Mouse (Mus musculus) lung, postnatal 0 days (tissue): Measurements from ENCODE around the gene Sdccag8. TPM values are rescaled to one million over a fixed set of nuclear protein-coding genes. Genes with fewer than 3 reads are reported as not detected.

Source experiments
- ATAC-seq: fragments of 200-750 bp; cut with Nextera tagmentation; 2 replicates; pipeline ENCODE4 v1.8.0; 2017; ENCODE audit warnings: moderate library complexity
- DNase-seq: peaks from one replicate; pipeline ENCODE4 v3.0.0-alpha.2; 2016; ENCODE audit warnings: low spot score
- H3K27ac ChIP-seq: fragments of 300-500 bp; sonication (generic); 2 replicates; pipeline ENCODE4 v1.5.1; 2014; ENCODE audit warnings: antibody characterized with exemption, mild to moderate bottlenecking, low read length, mixed read lengths
- H3K27me3 ChIP-seq: fragments of 300-500 bp; sonication (generic); replicated peaks from 2 replicates; pipeline ENCODE4 v1.6.1; 2014; ENCODE audit warnings: low read length, mixed read lengths; ENCODE audit not compliant: insufficient read depth
- H3K36me3 ChIP-seq: fragments of 300-500 bp; sonication (generic); 2 replicates; pipeline ENCODE4 v1.6.1; 2014; ENCODE audit warnings: low read length, mixed read lengths; ENCODE audit not compliant: insufficient read depth
- H3K4me1 ChIP-seq: fragments of 300-500 bp; sonication (generic); 2 replicates; pipeline ENCODE4 v1.6.1; 2014; ENCODE audit warnings: antibody characterized with exemption, low read depth, low read length, mixed read lengths; ENCODE audit not compliant: insufficient read depth
- H3K4me2 ChIP-seq: fragments of 300-500 bp; sonication (generic); replicated peaks from 2 replicates; pipeline ENCODE4 v1.6.1; 2014; ENCODE audit warnings: low read depth, mild to moderate bottlenecking, low read length, moderate library complexity, mixed read lengths
- H3K4me3 ChIP-seq: fragments of 300-500 bp; sonication (generic); 2 replicates; pipeline ENCODE4 v1.5.1; 2014; ENCODE audit warnings: low read depth, low read length
- H3K9ac ChIP-seq: fragments of 300-500 bp; sonication (generic); replicated peaks from 2 replicates; pipeline ENCODE4 v1.6.1; 2014; ENCODE audit warnings: low read depth, mild to moderate bottlenecking
- H3K9me3 ChIP-seq: fragments of 300-500 bp; sonication (generic); 2 replicates; pipeline ENCODE4 v1.6.1; 2016; ENCODE audit warnings: low read length, mixed read lengths
- CTCF ChIP-seq: IDR thresholded peaks from 2 replicates; pipeline ENCODE4 v1.5.1; 2016; ENCODE audit warnings: antibody characterized with exemption, mild to moderate bottlenecking
- EP300 ChIP-seq: IDR thresholded peaks from 2 replicates; pipeline ENCODE4 v1.6.1; 2016; ENCODE audit warnings: antibody characterized with exemption, mild to moderate bottlenecking, control low read depth
- WGBS: fragments of 180-500 bp; shearing (Covaris S2); extraction: QIAGEN DNeasy Blood & Tissue Kit; methylation state at CpG from one replicate; pipeline ENCODE4 v1.1.7; 2014; 5-methylcytosine and 5-hydroxymethylcytosine counted together
- polyA plus RNA-seq: library from polyadenylated mRNA; unstranded; fragments of >200 nt; fragmentation: Nextera tagmentation; extraction: Ambion mirVana; gene quantifications from 2 replicates; pipeline ENCODE4 v1.2.1, GENCODE M21; 2015

Gene Sdccag8
- polyA plus RNA-seq, 1 experiment from 2014 or later: 14.5 TPM

- no peaks in the 10 kb centered on the region for H3K36me3 ChIP-seq
- H3K27ac ChIP-seq: peak overlapping the region; percentile 48; the same call in 1 of the 2 replicates
- H3K9ac ChIP-seq: no peak overlapping the region
- no peaks in the 10 kb centered on the region for H3K4me1 ChIP-seq
- 59% methylated on average over 11 of the region's 11 CpGs for WGBS
- H3K4me2 ChIP-seq: no peak overlapping the region
- ATAC-seq (peak; percentile 83), DNase-seq (peak; percentile 82)
- H3K9me3 ChIP-seq: no peaks in the 10 kb centered on the region
- TF ChIP-seq CTCF: no peak
- peak; percentile 79 for TF ChIP-seq EP300
- no peaks in the 10 kb centered on the region for H3K27me3 ChIP-seq
- no peak overlapping the region for H3K4me3 ChIP-seq
Observed at GRCm38 (mm10) chr1:176826186-176826585, 11.7 kb downstream of the Sdccag8 start.

DNA sequence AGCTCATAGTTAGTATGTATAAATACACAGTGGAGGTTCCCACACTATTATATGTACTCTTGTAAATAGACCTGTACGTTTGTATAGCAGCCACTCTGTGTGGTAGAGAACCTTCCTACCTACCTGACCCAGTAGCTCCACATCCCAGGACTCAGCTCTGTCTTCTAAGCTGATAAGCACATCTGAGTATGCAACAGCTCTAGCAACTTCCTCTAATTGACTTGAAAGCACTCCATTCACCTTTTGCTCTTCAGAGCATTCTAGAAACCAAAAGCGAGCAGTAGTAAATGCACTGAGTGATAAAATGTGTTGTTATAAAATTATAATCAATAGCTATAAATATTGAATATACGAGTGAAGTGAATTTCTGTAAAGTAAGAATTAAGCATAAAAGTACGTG lies 12.5 kb downstream of the Sdccag8 start:
- ATAC-seq: no peak
- H3K4me2 ChIP-seq: no peak overlapping the region
- no peaks in the 10 kb centered on the region for H3K9me3 ChIP-seq
- DNase-seq: no peak
- no peaks in the 10 kb centered on the region for H3K27me3 ChIP-seq
- TF ChIP-seq CTCF (no peak), EP300 (no peak)
- no peak overlapping the region for H3K9ac ChIP-seq
- no peaks in the 10 kb centered on the region for H3K4me1 ChIP-seq
- 83% methylated on average over 4 of the region's 4 CpGs for WGBS
- no peaks in the 10 kb centered on the region for H3K36me3 ChIP-seq
- H3K4me3 ChIP-seq: no peak overlapping the region
- H3K27ac ChIP-seq: no peak overlapping the region

DNA sequence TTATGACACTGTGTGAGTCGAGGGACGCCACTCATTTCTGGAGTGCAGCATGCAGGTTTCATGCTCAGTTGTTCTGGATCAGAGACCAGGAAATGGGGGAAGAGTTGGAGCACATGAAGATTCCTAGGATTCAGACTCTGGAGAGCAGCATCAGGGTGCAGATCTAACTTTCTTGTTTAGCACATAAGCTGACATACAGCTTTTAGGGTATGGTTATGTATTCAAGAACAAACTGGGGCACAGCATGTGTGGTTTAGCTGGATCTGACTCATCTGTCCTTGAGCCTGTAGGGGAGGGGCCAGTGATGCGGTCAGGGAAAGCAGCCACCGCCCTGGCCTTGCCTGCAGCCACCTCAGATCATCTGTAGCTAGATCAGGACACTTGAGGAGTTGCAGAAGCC lies 12.9 kb downstream of the Sdccag8 start:
- peak; percentile 49 for DNase-seq
- Histone ChIP-seq H3K9ac (no peak overlapping the region), H3K36me3 (no peaks in the 10 kb centered on the region), H3K27ac (no peak overlapping the region), H3K4me1 (no peaks in the 10 kb centered on the region), H3K4me3 (no peak overlapping the region), H3K27me3 (no peaks in the 10 kb centered on the region), H3K4me2 (no peak overlapping the region), H3K9me3 (no peaks in the 10 kb centered on the region)
- WGBS: 72% methylated on average over 4 of the region's 4 CpGs
- peak; percentile 63 for ATAC-seq
- TF ChIP-seq CTCF (no peak), EP300 (no peak)

DNA sequence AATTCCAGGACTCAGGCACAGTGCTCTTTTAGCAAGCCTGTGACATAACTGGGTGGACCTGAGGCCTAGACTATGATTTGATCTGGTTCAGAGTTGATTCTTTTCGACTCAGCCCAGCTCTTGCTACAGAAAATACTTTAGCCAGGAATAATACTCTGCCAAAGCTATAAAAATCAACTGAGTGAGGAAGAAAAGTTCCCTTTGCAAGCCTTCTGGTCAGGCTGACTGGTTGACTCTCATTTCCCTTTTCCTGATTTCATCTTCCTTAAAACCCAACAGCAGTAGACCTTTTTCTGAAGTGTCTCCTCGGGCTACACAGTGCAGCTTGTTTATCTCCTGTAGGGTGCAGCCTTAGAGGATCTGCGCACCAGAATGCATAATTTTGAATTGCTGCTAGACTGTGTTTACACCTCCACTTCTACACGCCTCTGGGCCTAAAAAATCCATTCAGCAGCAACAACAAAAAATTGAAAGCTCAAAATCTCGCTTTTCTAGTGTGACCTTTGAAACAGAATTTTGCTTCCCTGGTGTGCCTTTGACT lies 13.6 kb downstream of the Sdccag8 start:
- DNase-seq (no peak), ATAC-seq (no peak)
- H3K4me1 ChIP-seq: no peaks in the 10 kb centered on the region
- no peak overlapping the region for H3K4me3 ChIP-seq
- no peak overlapping the region for H3K27ac ChIP-seq
- H3K9me3 ChIP-seq: no peaks in the 10 kb centered on the region
- 67% methylated on average over 5 of the region's 5 CpGs for WGBS
- H3K27me3 ChIP-seq: no peaks in the 10 kb centered on the region
- H3K36me3 ChIP-seq: no peaks in the 10 kb centered on the region
- TF ChIP-seq CTCF (no peak), EP300 (no peak)
- H3K9ac ChIP-seq: no peak overlapping the region
- no peak overlapping the region for H3K4me2 ChIP-seq

DNA sequence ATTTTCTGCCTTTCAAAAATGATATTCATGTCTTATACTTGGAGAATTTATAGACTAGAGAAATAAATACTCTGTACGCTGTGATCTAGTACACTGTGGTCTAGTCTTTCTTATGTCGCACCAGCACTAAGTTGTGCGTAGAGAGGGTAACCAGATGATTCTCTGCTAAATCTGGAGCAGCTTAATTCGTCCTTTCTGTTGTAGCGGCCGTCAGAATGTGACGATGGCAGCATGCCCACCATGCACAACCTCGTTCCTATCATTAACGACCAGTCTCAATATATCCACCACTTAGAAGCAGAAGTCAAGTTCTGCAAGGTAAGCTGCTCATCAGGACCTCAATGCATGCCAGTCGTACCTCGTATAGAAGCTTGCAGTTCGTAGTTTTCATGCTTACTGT lies 14.2 kb downstream of the Sdccag8 start:
- Histone ChIP-seq H3K9ac (no peak overlapping the region), H3K27me3 (no peaks in the 10 kb centered on the region), H3K27ac (no peak overlapping the region), H3K4me1 (no peaks in the 10 kb centered on the region), H3K36me3 (no peaks in the 10 kb centered on the region), H3K4me2 (no peak overlapping the region), H3K9me3 (no peaks in the 10 kb centered on the region), H3K4me3 (no peak overlapping the region)
- no peak for DNase-seq
- ATAC-seq: no peak
- 89% methylated on average over 12 of the region's 12 CpGs for WGBS
- TF ChIP-seq CTCF (no peak), EP300 (no peak)

- no peaks in the 10 kb centered on the region for H3K27me3 ChIP-seq
- H3K27ac ChIP-seq: no peak overlapping the region
- H3K9ac ChIP-seq: no peak overlapping the region
- H3K36me3 ChIP-seq: no peaks in the 10 kb centered on the region
- 62% methylated on average over 2 of the region's 2 CpGs for WGBS
- ATAC-seq: no peak
- no peak for TF ChIP-seq EP300
- TF ChIP-seq CTCF: no peak
- H3K4me1 ChIP-seq: no peaks in the 10 kb centered on the region
- no peak overlapping the region for H3K4me2 ChIP-seq
- H3K4me3 ChIP-seq: no peak overlapping the region
- H3K9me3 ChIP-seq: no peaks in the 10 kb centered on the region
- DNase-seq: no peak
Observed at GRCm38 (mm10) chr1:176832071-176832470, 17.6 kb downstream of the Sdccag8 start.

GRCm38 (mm10) chr1:176832607-176833006 lies 18.1 kb downstream of the Sdccag8 start:
- ATAC-seq (no peak), DNase-seq (no peak)
- Histone ChIP-seq H3K4me2 (no peak overlapping the region), H3K27ac (no peak overlapping the region), H3K36me3 (no peaks in the 10 kb centered on the region), H3K4me3 (no peak overlapping the region), H3K9me3 (no peaks in the 10 kb centered on the region), H3K4me1 (no peaks in the 10 kb centered on the region), H3K9ac (no peak overlapping the region), H3K27me3 (no peaks in the 10 kb centered on the region)
- WGBS: 31% methylated on average over 8 of the region's 8 CpGs
- TF ChIP-seq EP300 (no peak), CTCF (no peak)
